ENCODE assay signal across 8 mouse cellular contexts in the genomic region with DNA sequence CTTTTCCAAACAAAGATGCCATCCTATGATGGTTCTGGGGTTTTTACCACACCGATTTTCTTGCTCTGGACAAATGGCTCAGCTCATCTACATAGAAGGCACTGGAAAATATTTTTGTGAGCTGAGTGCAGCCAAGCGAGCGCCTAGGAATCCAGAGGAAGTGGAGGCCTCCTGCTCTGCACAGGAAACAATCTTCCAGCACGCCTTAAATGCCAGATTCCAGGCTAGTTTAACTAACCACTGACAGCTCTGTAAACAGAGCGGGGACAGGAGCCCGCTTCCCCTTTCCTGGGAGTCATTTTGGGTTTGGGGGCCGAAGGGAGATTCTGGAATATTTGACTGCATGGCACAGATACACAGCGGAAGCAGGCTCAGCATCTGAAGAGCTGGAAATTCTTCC.
DNase-seq lines count a peak whose midpoint lies in the region; ATAC-seq and TF ChIP-seq lines count a peak whose summit lies in the region.

No protein-coding gene starts in this region.

- ATAC-seq in lung, embryonic 14.5 days (ENCODE audit: insufficient read depth): peak; percentile 79; the same call in 1 of the 2 replicates
- no peak for ATAC-seq in heart, embryonic 13.5 days (ENCODE audit: extremely low read depth, insufficient number of reproducible peaks, low FRiP score, low TSS enrichment)
- no peak for ATAC-seq in stomach, embryonic 16.5 days (ENCODE audit: insufficient read depth, low FRiP score)

- no peaks in the 10 kb centered on the region for H3K27me3 ChIP-seq in lung, embryonic 14.5 days (ENCODE audit: insufficient read depth, low read length)
- no peaks in the 10 kb centered on the region for H3K27me3 ChIP-seq in heart, embryonic 13.5 days (replicated peaks)
- no peaks in the 10 kb centered on the region for H3K27me3 ChIP-seq in stomach, embryonic 16.5 days (ENCODE audit: control insufficient read depth, insufficient read depth, low read length)

- peak; percentile 83 for DNase-seq in lung, embryonic 14.5 days
- DNase-seq in lung, adult 2 months: no peak
- DNase-seq in kidney, postnatal 14 days: peak; percentile 71
- DNase-seq in cerebellum, postnatal 10 days: no peak
- no peak for DNase-seq in layer of hippocampus, adult 11-12 months (ENCODE audit: low spot score)
- DNase-seq in thymus, adult 18-20 months: no peak

- peak overlapping the region; percentile 11 for H3K9ac ChIP-seq in lung, embryonic 14.5 days
- peak overlapping the region; percentile 62 for H3K9ac ChIP-seq in heart, embryonic 13.5 days
- H3K9ac ChIP-seq in stomach, embryonic 16.5 days (ENCODE audit: low read length): peak overlapping the region; percentile 60

- H3K9me3 ChIP-seq in lung, embryonic 14.5 days (ENCODE audit: low read depth, low read length): no peaks in the 10 kb centered on the region
- no peaks in the 10 kb centered on the region for H3K9me3 ChIP-seq in heart, embryonic 13.5 days
- no peaks in the 10 kb centered on the region for H3K9me3 ChIP-seq in stomach, embryonic 16.5 days (replicated peaks; ENCODE audit: control insufficient read depth, low read length)

- peak overlapping the region; percentile 42 for H3K4me2 ChIP-seq in lung, embryonic 14.5 days
- H3K4me2 ChIP-seq in heart, embryonic 13.5 days: peak overlapping the region; percentile 44
- no peak overlapping the region for H3K4me2 ChIP-seq in stomach, embryonic 16.5 days (ENCODE audit: low read depth, low read length)

- H3K36me3 ChIP-seq in lung, embryonic 14.5 days (ENCODE audit: insufficient read depth): no peaks in the 10 kb centered on the region
- H3K36me3 ChIP-seq in heart, embryonic 13.5 days: peaks cover 25% of the 10 kb centered on the region
- no peaks in the 10 kb centered on the region for H3K36me3 ChIP-seq in stomach, embryonic 16.5 days (ENCODE audit: control insufficient read depth, insufficient read depth, low read length)

- H3K27ac ChIP-seq in lung, embryonic 14.5 days (ENCODE audit: low read depth): peak overlapping the region; percentile 88
- peak overlapping the region; percentile 87 for H3K27ac ChIP-seq in heart, embryonic 13.5 days (replicated peaks)
- peak overlapping the region; percentile 58 for H3K27ac ChIP-seq in stomach, embryonic 16.5 days (ENCODE audit: low read length)

- TF ChIP-seq POLR2A in lung, adult 2 months (IDR thresholded peaks at IDR 0.05; ENCODE audit: borderline replicate concordance, extremely low read depth, low read depth, low read length): no peak

- WGBS in lung, embryonic 14.5 days: 4% methylated on average over 8 of the region's 8 CpGs
- 18% methylated on average over 8 of the region's 8 CpGs for WGBS in lung, adult 2 months
- 21% methylated on average over 8 of the region's 8 CpGs for WGBS in heart, embryonic 13.5 days
- WGBS in stomach, embryonic 16.5 days: 13% methylated on average over 8 of the region's 8 CpGs

- peaks cover 12% of the 10 kb centered on the region for H3K4me1 ChIP-seq in lung, embryonic 14.5 days (ENCODE audit: insufficient read depth)
- H3K4me1 ChIP-seq in lung, adult 2 months (ENCODE audit: control insufficient read depth, insufficient read depth, low read length): peaks cover 5% of the 10 kb centered on the region
- peaks cover 49% of the 10 kb centered on the region for H3K4me1 ChIP-seq in heart, embryonic 13.5 days
- H3K4me1 ChIP-seq in stomach, embryonic 16.5 days (ENCODE audit: control insufficient read depth, insufficient read depth, low read length): peaks cover 13% of the 10 kb centered on the region

- no peak for TF ChIP-seq CTCF in lung, embryonic 14.5 days (IDR thresholded peaks at IDR 0.05; ENCODE audit: low read depth)
- no peak for TF ChIP-seq CTCF in lung, adult 2 months (IDR thresholded peaks at IDR 0.05; ENCODE audit: insufficient read depth, low read length)

- H3K4me3 ChIP-seq in lung, embryonic 14.5 days (ENCODE audit: low read depth, low read length): no peak overlapping the region
- no peak overlapping the region for H3K4me3 ChIP-seq in lung, adult 2 months (replicated peaks; ENCODE audit: extremely low read depth, low read depth, low read length)
- peak overlapping the region; percentile 16 for H3K4me3 ChIP-seq in heart, embryonic 13.5 days
- H3K4me3 ChIP-seq in stomach, embryonic 16.5 days (replicated peaks; ENCODE audit: low read length): no peak overlapping the region

Comparison
In these comparisons a context has a peak if more than half of its experiments do, and no peak if none do; other contexts are left out.
1. DNase-seq: peak in lung, embryonic 14.5 days (single experiment) and kidney, postnatal 14 days (single experiment); none in lung, adult 2 months (single experiment), cerebellum, postnatal 10 days (0 of 2), layer of hippocampus, adult 11-12 months (single experiment) and thymus, adult 18-20 months (0 of 2).
2. H3K9ac ChIP-seq: peak in every context shown above with its lines; median percentile 62 in heart, embryonic 13.5 days; 60 in stomach, embryonic 16.5 days; 11 in lung, embryonic 14.5 days.
3. Peak in every context shown above with its lines, with median percentiles within 50 percentile points of each other: H3K27ac ChIP-seq.